Mouse (Mus musculus) forebrain, postnatal 0 days (tissue): ENCODE measurements at regions not wholly inside any gene's neighbourhood (a gene's known extent, or its start where the extent isn't known, plus 50 kb on each side); places are given as distances from the start of the nearest gene placed in this dataset.

ENCODE experiments used
- ATAC-seq: fragments of 200-750 bp; cut with Nextera tagmentation; 2 replicates; pipeline ENCODE4 v1.8.0; 2017; ENCODE audit warnings: mild to moderate bottlenecking, moderate library complexity
- DNase-seq: peaks from one replicate; pipeline ENCODE4 v3.0.0-alpha.2; 2015
- H3K27ac ChIP-seq: fragments of 300-500 bp; sonication (generic); 2 replicates; pipeline ENCODE4 v1.5.1; 2014; ENCODE audit warnings: low read depth, mild to moderate bottlenecking, antibody characterized with exemption, low read length, moderate library complexity, mixed read lengths
- H3K27me3 ChIP-seq: fragments of 300-500 bp; sonication (generic); 2 replicates; pipeline ENCODE4 v1.6.1; 2014; ENCODE audit warnings: mild to moderate bottlenecking, low read length, mixed read lengths; ENCODE audit not compliant: insufficient read depth
- H3K36me3 ChIP-seq: fragments of 300-500 bp; sonication (generic); 2 replicates; pipeline ENCODE4 v1.6.1; 2014; ENCODE audit warnings: mild to moderate bottlenecking, moderate library complexity; ENCODE audit not compliant: insufficient read depth
- H3K4me1 ChIP-seq: fragments of 300-500 bp; sonication (generic); 2 replicates; pipeline ENCODE4 v1.6.1; 2014; ENCODE audit warnings: antibody characterized with exemption; ENCODE audit not compliant: insufficient read depth
- H3K4me2 ChIP-seq: fragments of 300-500 bp; sonication (generic); 2 replicates; pipeline ENCODE4 v1.6.1; 2014; ENCODE audit warnings: low read depth, mild to moderate bottlenecking, moderate library complexity
- H3K4me3 ChIP-seq: fragments of 300-500 bp; sonication (generic); 2 replicates; pipeline ENCODE4 v1.5.1; 2014; ENCODE audit warnings: low read depth, low read length, mixed read lengths
- H3K9ac ChIP-seq: fragments of 300-500 bp; sonication (generic); 2 replicates; pipeline ENCODE4 v1.6.1; 2014; ENCODE audit warnings: mild to moderate bottlenecking
- H3K9me3 ChIP-seq: fragments of 300-500 bp; sonication (generic); 2 replicates; pipeline ENCODE4 v1.6.1; 2016; ENCODE audit warnings: low read length
- CTCF ChIP-seq: sonication (generic); IDR thresholded peaks from 2 replicates; pipeline ENCODE4 v1.5.1; 2016; ENCODE audit warnings: antibody characterized with exemption, control low read depth, low read depth
- WGBS: fragments of 180-500 bp; shearing (Covaris S2); extraction: QIAGEN DNeasy Blood & Tissue Kit; methylation state at CpG from one replicate; pipeline ENCODE4 v1.1.7; 2014; 5-methylcytosine and 5-hydroxymethylcytosine counted together

DNA sequence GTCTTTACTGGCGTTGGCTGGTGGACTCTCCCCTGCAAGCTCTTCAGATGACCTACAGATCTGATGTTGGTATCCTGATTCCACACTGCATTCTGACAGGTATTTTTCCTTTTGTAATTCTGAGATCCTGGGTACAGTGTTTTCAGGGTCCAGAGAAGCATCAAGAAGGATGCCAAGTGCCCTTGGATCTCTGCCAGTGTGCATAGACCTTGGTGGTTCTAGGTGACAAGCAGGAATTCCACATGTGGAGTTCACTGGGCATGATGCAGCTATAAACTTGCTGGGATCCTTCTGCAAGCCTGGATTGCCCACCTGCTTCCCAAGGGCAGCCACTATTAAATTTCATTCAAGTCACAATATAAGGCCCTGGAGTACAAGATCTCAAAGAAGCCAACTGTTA lies 100.0 kb upstream of the Frmd6 start:
- no peaks in the 10 kb centered on the region for H3K27me3 ChIP-seq
- 94% methylated on average over 1 of the region's 1 CpGs for WGBS
- no peak overlapping the region for H3K9ac ChIP-seq
- no peak for DNase-seq
- H3K36me3 ChIP-seq, result no peaks in the 10 kb centered on the region
- no peak for TF ChIP-seq CTCF
- H3K4me2 ChIP-seq, result no peak overlapping the region
- no peak overlapping the region for H3K4me3 ChIP-seq
- no peak for ATAC-seq
- no peak overlapping the region for H3K27ac ChIP-seq
- H3K9me3 ChIP-seq, result no peaks in the 10 kb centered on the region
- H3K4me1 ChIP-seq, result no peaks in the 10 kb centered on the region

- Histone ChIP-seq H3K27ac (no peak overlapping the region), H3K9me3 (no peaks in the 10 kb centered on the region), H3K36me3 (no peaks in the 10 kb centered on the region), H3K27me3 (no peaks in the 10 kb centered on the region), H3K4me1 (no peaks in the 10 kb centered on the region), H3K4me3 (no peak overlapping the region), H3K9ac (no peak overlapping the region), H3K4me2 (no peak overlapping the region)
- 82% methylated on average over 10 of the region's 10 CpGs for WGBS
- ATAC-seq, result no peak
- DNase-seq, result no peak
- no peak for TF ChIP-seq CTCF
Observed at GRCm38 (mm10) chr12:70727496-70728259, 97.6 kb upstream of the Frmd6 start.

DNA sequence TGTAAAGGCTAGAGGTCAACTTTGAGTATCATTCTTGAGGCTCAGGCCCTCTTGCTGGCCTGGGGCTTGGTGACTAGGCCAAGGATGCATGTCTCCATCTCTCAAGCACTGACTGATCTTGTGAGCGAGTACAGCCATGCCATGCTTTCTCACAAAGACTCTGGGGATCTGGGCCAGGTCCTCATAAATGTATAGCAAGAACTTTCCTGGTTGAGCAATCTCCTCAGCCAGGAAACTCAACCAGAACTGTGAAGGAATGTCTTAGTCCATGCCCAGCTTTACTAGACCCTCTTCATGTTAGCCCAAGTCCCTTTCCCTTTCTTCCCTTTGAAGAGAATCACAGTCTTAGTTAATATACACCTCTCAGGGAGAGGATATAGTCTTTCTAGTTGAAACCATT lies 96.9 kb upstream of the Frmd6 start:
- Histone ChIP-seq H3K27me3 (no peaks in the 10 kb centered on the region), H3K36me3 (no peaks in the 10 kb centered on the region), H3K4me1 (no peaks in the 10 kb centered on the region), H3K9me3 (no peaks in the 10 kb centered on the region), H3K4me3 (no peak overlapping the region), H3K4me2 (no peak overlapping the region), H3K27ac (no peak overlapping the region), H3K9ac (no peak overlapping the region)
- WGBS, result 97% methylated on average over 1 of the region's 1 CpGs
- no peak for ATAC-seq
- TF ChIP-seq CTCF, result no peak
- no peak for DNase-seq

DNA sequence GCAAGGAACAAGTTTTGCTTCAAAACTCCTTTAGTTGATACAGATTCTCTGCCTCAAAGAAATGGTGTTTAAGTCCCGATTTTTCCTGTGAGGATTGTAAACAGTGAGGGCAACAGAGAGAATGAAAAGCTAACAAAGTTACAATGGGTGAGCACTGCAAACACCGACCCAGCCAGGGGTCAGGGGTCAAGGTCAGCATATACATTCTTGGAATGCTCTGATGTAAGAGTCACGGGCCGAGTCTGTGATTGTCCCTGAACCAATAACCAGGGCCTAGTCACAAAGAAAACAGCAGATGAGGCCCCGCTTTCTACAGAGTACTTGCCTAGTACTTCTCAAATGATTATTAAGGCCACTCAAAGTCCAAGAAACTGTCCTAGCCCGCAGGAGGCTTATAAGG lies 95.4 kb upstream of the Frmd6 start:
- no peak for DNase-seq
- no peak for TF ChIP-seq CTCF
- no peaks in the 10 kb centered on the region for H3K27me3 ChIP-seq
- no peak overlapping the region for H3K4me3 ChIP-seq
- ATAC-seq, result no peak
- no peaks in the 10 kb centered on the region for H3K4me1 ChIP-seq
- no peaks in the 10 kb centered on the region for H3K9me3 ChIP-seq
- 60% methylated on average over 6 of the region's 6 CpGs for WGBS
- no peak overlapping the region for H3K27ac ChIP-seq
- no peak overlapping the region for H3K4me2 ChIP-seq
- no peaks in the 10 kb centered on the region for H3K36me3 ChIP-seq
- no peak overlapping the region for H3K9ac ChIP-seq

- DNase-seq (no peak), ATAC-seq (no peak)
- Histone ChIP-seq H3K9me3 (no peaks in the 10 kb centered on the region), H3K27ac (no peak overlapping the region), H3K27me3 (no peaks in the 10 kb centered on the region), H3K4me3 (no peak overlapping the region), H3K4me2 (no peak overlapping the region), H3K4me1 (no peaks in the 10 kb centered on the region), H3K9ac (no peak overlapping the region), H3K36me3 (no peaks in the 10 kb centered on the region)
- TF ChIP-seq CTCF, result no peak
- 89% methylated on average over 6 of the region's 6 CpGs for WGBS
Observed at GRCm38 (mm10) chr12:70731498-70731897, 93.8 kb upstream of the Frmd6 start.

- Histone ChIP-seq H3K4me2 (no peak overlapping the region), H3K4me1 (no peaks in the 10 kb centered on the region), H3K9ac (no peak overlapping the region), H3K27me3 (no peaks in the 10 kb centered on the region), H3K36me3 (no peaks in the 10 kb centered on the region), H3K4me3 (no peak overlapping the region), H3K27ac (no peak overlapping the region), H3K9me3 (no peaks in the 10 kb centered on the region)
- WGBS, result 92% methylated on average over 3 of the region's 3 CpGs
- TF ChIP-seq CTCF, result no peak
- DNase-seq, result no peak
- no peak for ATAC-seq
Observed at GRCm38 (mm10) chr12:70732591-70732990, 92.7 kb upstream of the Frmd6 start.

DNA sequence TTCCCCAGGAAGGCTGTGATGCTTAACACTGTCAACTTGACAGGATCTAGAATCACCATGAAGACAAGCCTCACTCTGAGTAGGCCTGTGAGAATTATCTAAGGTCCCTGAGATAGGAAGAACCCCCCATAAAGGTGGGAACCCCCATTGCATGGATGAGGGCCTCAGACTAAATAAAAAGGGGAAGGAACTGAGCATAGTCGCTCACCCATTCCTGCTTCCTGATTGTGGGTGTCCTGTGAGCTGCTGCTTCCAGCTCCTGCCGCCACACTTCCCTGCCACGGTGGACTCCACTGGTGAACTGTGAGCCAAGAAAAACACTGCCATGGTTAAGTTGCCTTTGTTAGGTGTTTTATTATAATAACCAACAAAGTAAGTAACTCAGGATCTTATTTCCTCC lies 86.8 kb upstream of the Frmd6 start:
- Histone ChIP-seq H3K9ac (no peak overlapping the region), H3K4me2 (no peak overlapping the region), H3K27ac (no peak overlapping the region), H3K36me3 (no peaks in the 10 kb centered on the region), H3K4me1 (no peaks in the 10 kb centered on the region), H3K27me3 (no peaks in the 10 kb centered on the region), H3K4me3 (no peak overlapping the region), H3K9me3 (no peaks in the 10 kb centered on the region)
- ATAC-seq (no peak), DNase-seq (no peak)
- WGBS, result 89% methylated on average over 3 of the region's 3 CpGs
- no peak for TF ChIP-seq CTCF
